Mouse (Mus musculus): ENCODE results near the gene 2610528J11Rik. TPM values are rescaled to one million over a fixed set of nuclear protein-coding genes. Genes with fewer than 3 reads are reported as not detected.

Gene 2610528J11Rik
- polyA plus RNA-seq, 1 experiment from 2014 or later: not detected

- H3K4me3 ChIP-seq: no peak overlapping the region
- H3K27me3 ChIP-seq: 0 out of 2 replicates have a peak, but pooled peaks cover 6% of the 10 kb centered on the region
- no peaks in the 10 kb centered on the region for H3K36me3 ChIP-seq
- no peaks in the 10 kb centered on the region for H3K9me3 ChIP-seq
- 6% methylated on average over 6 of the region's 6 CpGs for WGBS
- H3K4me2 ChIP-seq: no peak overlapping the region
- no peak overlapping the region; the same call in 1 of the 2 replicates for H3K9ac ChIP-seq
- no peak overlapping the region for H3K27ac ChIP-seq
- H3K4me1 ChIP-seq (replicated peaks): no peaks in the 10 kb centered on the region
- peak; percentile 72; the same call in 1 of the 2 replicates for ATAC-seq (ENCODE audit: low FRiP score)
Measured at GRCm38 (mm10) chr4:118576097-118576496, 49.3 kb downstream of the 2610528J11Rik start.

- no peak overlapping the region for H3K9ac ChIP-seq
- WGBS: 51% methylated on average over 13 of the region's 13 CpGs
- no peaks in the 10 kb centered on the region for H3K9me3 ChIP-seq
- no peak overlapping the region for H3K27ac ChIP-seq
- H3K27me3 ChIP-seq: 0 out of 2 replicates have a peak, but pooled peaks cover 4% of the 10 kb centered on the region
- H3K4me3 ChIP-seq: no peak overlapping the region
- no peak overlapping the region for H3K4me2 ChIP-seq
- 0 out of 2 replicates have a peak, but pooled peaks cover 7% of the 10 kb centered on the region for H3K4me1 ChIP-seq (replicated peaks)
- no peaks in the 10 kb centered on the region for H3K36me3 ChIP-seq
- ATAC-seq (ENCODE audit: low FRiP score): no peak
Measured at GRCm38 (mm10) chr4:118579313-118579712, 52.5 kb downstream of the 2610528J11Rik start.

Other genes with a start within 250 kb of the 2610528J11Rik start
- 79.7 and 82.0 TPM in 2 replicates for gene Ptprf, start 235.6 kb upstream of the 2610528J11Rik start, polyA plus RNA-seq (2015; fragmentation: Nextera tagmentation; extraction: Ambion mirVana)
- gene Szt2, start 117.7 kb upstream of the 2610528J11Rik start, polyA plus RNA-seq (2015; fragmentation: Nextera tagmentation; extraction: Ambion mirVana): 10.6 and 10.9 TPM in 2 replicates
- 118 and 124 TPM in 2 replicates for gene Med8, start 117.7 kb upstream of the 2610528J11Rik start, polyA plus RNA-seq (2015; fragmentation: Nextera tagmentation; extraction: Ambion mirVana)
- 32.9 and 33.3 TPM in 2 replicates for gene Elovl1, start 98.9 kb upstream of the 2610528J11Rik start, polyA plus RNA-seq (2015; fragmentation: Nextera tagmentation; extraction: Ambion mirVana)
- gene Cdc20, start 89.6 kb upstream of the 2610528J11Rik start, polyA plus RNA-seq (2015; fragmentation: Nextera tagmentation; extraction: Ambion mirVana): 56.1 and 66.8 TPM in 2 replicates
- 0.26 and 0.32 TPM in 2 replicates for gene Mpl, start 69.5 kb upstream of the 2610528J11Rik start, polyA plus RNA-seq (2015; fragmentation: Nextera tagmentation; extraction: Ambion mirVana)
- 17.7 and 18.7 TPM in 2 replicates for gene Tie1, start 36.9 kb upstream of the 2610528J11Rik start, polyA plus RNA-seq (2015; fragmentation: Nextera tagmentation; extraction: Ambion mirVana)
- 0.12 and 0.13 TPM in 2 replicates for gene Tmem125, start 17.0 kb downstream of the 2610528J11Rik start, polyA plus RNA-seq (2015; fragmentation: Nextera tagmentation; extraction: Ambion mirVana)
- gene Cfap57, start 93.8 kb downstream of the 2610528J11Rik start, polyA plus RNA-seq (2015; fragmentation: Nextera tagmentation; extraction: Ambion mirVana): 1.3 and 2.3 TPM in 2 replicates
- gene Ebna1bp2, start 93.8 kb downstream of the 2610528J11Rik start, polyA plus RNA-seq (2015; fragmentation: Nextera tagmentation; extraction: Ambion mirVana): 106 and 121 TPM in 2 replicates
- gene Olfr62, start 132.0 kb downstream of the 2610528J11Rik start, polyA plus RNA-seq (2015; fragmentation: Nextera tagmentation; extraction: Ambion mirVana): not detected in 2 replicates
- gene Olfr1342, start 165.8 kb downstream of the 2610528J11Rik start, polyA plus RNA-seq (2015; fragmentation: Nextera tagmentation; extraction: Ambion mirVana): not detected in 2 replicates
- not detected in 2 replicates for gene Olfr1341, start 176.5 kb downstream of the 2610528J11Rik start, polyA plus RNA-seq (2015; fragmentation: Nextera tagmentation; extraction: Ambion mirVana)
- not detected in 2 replicates for gene Olfr1340, start 193.1 kb downstream of the 2610528J11Rik start, polyA plus RNA-seq (2015; fragmentation: Nextera tagmentation; extraction: Ambion mirVana)
- gene Olfr1339, start 205.2 kb downstream of the 2610528J11Rik start, polyA plus RNA-seq (2015; fragmentation: Nextera tagmentation; extraction: Ambion mirVana): not detected in 2 replicates
- gene Olfr1338, start 231.7 kb downstream of the 2610528J11Rik start, polyA plus RNA-seq (2015; fragmentation: Nextera tagmentation; extraction: Ambion mirVana): not detected in 2 replicates